Mouse (Mus musculus) gastrocnemius, postnatal 14 days (tissue): ENCODE results near the gene Enthd1. TPM values are rescaled to one million over a fixed set of nuclear protein-coding genes. Genes with fewer than 3 reads are reported as not detected.
"Not testable (repeated sequence)": the region's sequence is repeated elsewhere in the genome, so short reads cannot be mapped to it uniquely, and the experiment has no call there.

ENCODE experiments used
- DNase-seq: peaks from one replicate; pipeline ENCODE4 v3.0.0; 2021; ENCODE audit warnings: mixed read lengths
- intact Hi-C: fragments of 180-260 bp; cut with DNase I; formaldehyde crosslinking; loops from one replicate; pipeline ENCODE4 v1.15.1; 2025; ENCODE audit warnings: low total_unique reads
- total RNA-seq, 2 experiments: library from RNA; stranded (reverse); gene quantifications; 2 replicates each; pipeline ENCODE4 v1.2.3; 2021

The Enthd1 gene
- total RNA-seq, 2 experiments from 2014 or later, result not detected

GRCm38 (mm10) chr15:80501106-80502096 is 63.6 kb downstream of the Enthd1 start:
- intact Hi-C loops, result no loop called here
- no peak for DNase-seq

DNA sequence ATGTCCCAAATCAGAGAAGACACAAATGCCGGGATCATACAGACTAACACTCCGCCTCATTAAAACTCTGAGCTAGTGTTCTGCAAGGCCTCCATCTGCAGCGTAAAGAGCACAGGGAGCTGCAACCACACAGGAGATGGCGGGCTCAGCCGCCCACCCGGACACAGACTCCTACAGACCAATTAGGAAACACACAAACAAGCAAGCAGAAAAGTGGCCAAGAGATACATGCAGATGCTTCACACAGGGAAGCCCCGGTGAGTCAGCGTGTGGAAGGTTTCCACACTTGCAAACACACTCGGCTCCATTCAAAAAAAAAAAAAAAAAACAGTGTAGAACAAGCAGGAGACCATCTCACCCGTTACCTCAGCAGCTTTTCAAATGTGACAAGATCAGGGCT is 64.5 kb downstream of the Enthd1 start:
- DNase-seq, result no peak
- intact Hi-C loops, result no loop called here

GRCm38 (mm10) chr15:80497733-80498132 is 67.2 kb downstream of the Enthd1 start:
- DNase-seq, intact Hi-C loops: not testable (repeated sequence)

GRCm38 (mm10) chr15:80491505-80491904 is 73.5 kb downstream of the Enthd1 start:
- no peak for DNase-seq
- intact Hi-C loops, result no loop called here

GRCm38 (mm10) chr15:80490151-80490550 is 74.8 kb downstream of the Enthd1 start:
- no peak for DNase-seq
- intact Hi-C loops, result no loop called here

GRCm38 (mm10) chr15:80488658-80489057 is 76.3 kb downstream of the Enthd1 start:
- DNase-seq, result no peak
- intact Hi-C loops, result no loop called here

GRCm38 (mm10) chr15:80485601-80486000 is 79.4 kb downstream of the Enthd1 start:
- intact Hi-C loops, result no loop called here
- no peak for DNase-seq

DNA sequence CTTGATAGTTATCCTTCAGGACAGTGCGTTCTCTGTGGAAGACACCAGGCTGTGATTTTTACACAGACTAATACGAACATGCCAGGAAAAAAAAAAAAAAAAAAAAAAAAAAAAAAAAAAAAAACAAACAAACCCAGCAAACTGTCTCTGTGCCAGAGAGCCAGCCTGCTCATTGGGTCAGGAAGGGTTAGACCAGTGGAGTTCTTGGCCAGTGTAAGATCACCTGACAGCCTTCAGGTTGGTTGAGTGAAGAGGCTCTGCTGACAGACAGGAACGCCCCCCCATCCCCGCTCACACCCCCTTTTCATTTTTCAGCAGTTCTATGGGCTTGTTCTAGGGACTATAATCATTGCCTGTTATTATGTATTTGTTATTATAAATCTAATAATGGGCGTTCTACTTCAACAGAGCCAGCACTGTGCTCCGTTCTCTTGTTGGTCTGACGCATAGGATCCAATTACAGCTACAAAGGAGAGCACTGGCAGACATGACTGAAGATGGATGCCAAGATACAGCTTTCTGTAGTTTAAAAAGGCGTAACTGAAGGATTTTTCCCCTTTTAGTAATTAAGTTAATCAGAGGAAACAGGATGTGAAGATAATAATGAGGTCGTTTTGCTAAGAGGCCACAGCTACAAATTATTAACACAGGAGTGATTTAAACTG is 81.8 kb downstream of the Enthd1 start:
- intact Hi-C loops, result no loop called here
- DNase-seq, result no peak

- intact Hi-C loops, result no loop called here
- DNase-seq, result no peak
These were observed 82.6 kb downstream of the Enthd1 start for GRCm38 (mm10) chr15:80482348-80482747.

- no peak for DNase-seq
- intact Hi-C loops, result no loop called here
These were observed 90.4 kb downstream of the Enthd1 start for GRCm38 (mm10) chr15:80474429-80475002.

GRCm38 (mm10) chr15:80467876-80468275 is 97.1 kb downstream of the Enthd1 start:
- DNase-seq, result no peak
- intact Hi-C loops, result no loop called here

DNA sequence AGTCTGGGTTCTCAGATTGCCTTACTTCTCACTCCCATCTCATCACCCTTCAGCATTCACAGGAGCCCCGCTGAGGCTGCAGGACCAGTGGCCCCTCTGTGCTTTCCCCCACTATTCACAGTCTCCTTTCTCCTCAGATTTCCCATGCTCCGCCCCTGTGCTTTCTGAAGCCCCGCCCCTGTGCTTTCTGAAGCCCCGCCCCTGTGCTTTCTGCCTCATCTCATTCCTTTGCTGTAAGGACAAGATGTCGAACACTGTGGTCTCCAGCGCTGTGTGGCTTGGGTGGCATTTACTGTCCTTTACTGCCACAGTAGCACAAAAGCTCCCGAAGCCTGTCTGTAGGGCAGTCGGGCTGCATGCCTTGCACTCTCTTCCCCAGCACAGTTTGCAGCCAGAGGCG is 102.8 kb downstream of the Enthd1 start:
- DNase-seq, result no peak
- intact Hi-C loops, result no loop called here

DNA sequence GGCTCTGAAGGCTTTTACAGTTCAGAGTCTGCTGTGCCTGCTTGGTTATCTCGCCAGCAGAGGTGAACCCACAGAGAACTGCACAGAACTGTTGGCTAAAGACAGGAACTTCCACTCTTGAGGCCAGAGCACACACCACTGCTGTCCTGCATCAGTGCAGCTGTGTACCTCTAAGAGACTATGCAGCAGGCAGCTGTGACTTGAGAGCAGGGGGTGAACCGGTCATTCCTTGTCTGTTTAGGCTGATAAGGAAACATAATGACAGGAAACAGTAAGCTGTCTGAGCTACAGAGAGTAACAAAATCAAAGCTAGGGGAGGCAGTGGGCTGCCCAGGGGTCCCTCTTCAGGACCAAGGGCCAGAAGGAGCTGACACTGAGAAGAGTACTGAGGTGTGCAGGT is 103.5 kb downstream of the Enthd1 start:
- no peak for DNase-seq
- intact Hi-C loops, result no loop called here

- intact Hi-C loops, result no loop called here
These were observed 104.9 kb downstream of the Enthd1 start for GRCm38 (mm10) chr15:80460011-80460410.

DNA sequence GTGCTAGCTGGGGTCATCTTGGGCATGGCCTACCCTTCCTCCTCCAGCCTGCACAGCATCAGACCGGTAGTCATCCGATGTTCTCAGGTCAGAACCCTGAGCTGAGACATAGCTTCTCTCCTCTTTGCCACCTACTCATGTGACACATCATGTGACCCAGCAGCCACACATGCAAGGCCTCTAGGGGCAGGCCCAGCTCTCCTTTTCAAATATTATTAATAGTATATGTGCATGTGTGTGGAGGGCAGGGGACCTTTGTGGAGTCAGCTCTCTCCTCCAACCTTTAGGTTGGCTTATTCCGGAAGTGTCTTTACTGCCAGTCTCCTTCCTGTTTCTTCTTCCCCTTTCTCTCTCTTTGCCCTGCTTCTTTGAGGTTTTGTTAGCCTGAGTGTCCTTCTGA is 107.0 kb downstream of the Enthd1 start:
- no peak for DNase-seq
- intact Hi-C loops, result no loop called here

More at GRCm38 (mm10) chr15:80460011-80460410, 104.9 kb downstream of the Enthd1 start:
- DNase-seq, result no peak

GRCm38 (mm10) chr15:80454486-80454885 is 110.5 kb downstream of the Enthd1 start:
- DNase-seq, result no peak
- intact Hi-C loops, result no loop called here

DNA sequence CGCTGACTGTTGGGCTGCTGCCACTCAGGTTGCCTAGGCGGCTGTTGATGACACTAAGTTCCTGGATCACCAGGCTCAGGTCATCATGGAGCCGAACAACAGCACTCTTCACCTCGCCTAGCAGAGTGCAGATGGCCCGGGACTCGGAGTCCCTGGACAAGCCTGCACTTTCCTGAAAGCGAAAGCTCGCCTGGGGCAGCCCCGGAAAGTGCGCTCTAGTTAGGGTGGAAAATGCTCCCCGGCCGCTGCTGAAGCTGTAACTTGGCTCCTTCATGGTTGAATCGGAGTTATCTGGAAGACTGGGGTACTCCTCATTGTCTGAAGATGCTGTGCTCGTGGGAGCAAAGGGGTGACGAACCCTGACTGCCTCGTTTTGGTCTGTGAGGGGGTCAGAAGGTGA is 112.5 kb downstream of the Enthd1 start:
- intact Hi-C loops, result no loop called here
- DNase-seq, result peak; percentile 15

GRCm38 (mm10) chr15:80445956-80446687 is 118.8 kb downstream of the Enthd1 start:
- intact Hi-C loops, result no loop called here
- no peak for DNase-seq

GRCm38 (mm10) chr15:80440195-80440594 is 124.8 kb downstream of the Enthd1 start:
- DNase-seq, result no peak
- intact Hi-C loops, result no loop called here

GRCm38 (mm10) chr15:80438423-80438822 is 126.5 kb downstream of the Enthd1 start:
- no peak for DNase-seq
- intact Hi-C loops, result no loop called here
